10 mouse cellular contexts compared by ENCODE assay signal in the genomic region with DNA sequence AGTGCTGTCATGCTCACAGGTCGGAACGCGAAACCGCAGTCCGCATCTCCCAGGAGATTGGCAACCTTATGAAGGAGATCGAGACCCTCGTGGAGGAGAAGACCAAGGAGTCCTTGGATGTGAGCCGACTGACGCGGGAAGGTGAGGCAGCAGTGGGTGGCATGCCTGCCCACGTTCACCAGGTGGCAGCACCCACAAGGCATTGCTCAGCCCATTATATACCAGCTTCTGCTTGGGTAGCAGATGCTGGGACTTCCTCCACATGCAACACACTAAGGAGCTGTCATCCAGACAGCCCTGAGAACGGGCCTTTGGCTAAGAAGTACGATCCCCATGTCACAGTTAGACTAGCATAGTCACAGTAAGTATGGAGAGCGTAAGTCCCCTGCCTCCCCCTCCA. TPM values are rescaled to one million over a fixed set of nuclear protein-coding genes. Genes with fewer than 3 reads are reported as not detected.
DNase-seq lines count a peak whose midpoint lies in the region; ATAC-seq lines count a peak whose summit lies in the region.
"Had no signal": no experiment of that assay in that cellular context is flagged by ENCODE, and none has a peak within 500 bp of the region (broad histone marks: within the 10 kb centered on the region; RNA-seq: fewer than 3 reads in every experiment).

No protein-coding gene starts in this region.

- ATAC-seq in kidney, embryonic 15.5 days (replicated peaks; ENCODE audit: low FRiP score): no peak

- peaks cover 65% of the 10 kb centered on the region for H3K36me3 ChIP-seq in kidney, embryonic 15.5 days

- no peak overlapping the region for H3K4me2 ChIP-seq in kidney, embryonic 15.5 days

- no peaks in the 10 kb centered on the region for H3K9me3 ChIP-seq in kidney, embryonic 15.5 days (replicated peaks)

- 88% methylated on average over 14 of the region's 14 CpGs for WGBS in kidney, embryonic 15.5 days

- H3K9ac ChIP-seq in kidney, embryonic 15.5 days: no peak overlapping the region

- no peaks in the 10 kb centered on the region for H3K27me3 ChIP-seq in kidney, embryonic 15.5 days

- DNase-seq in kidney, adult 9 months: peak; percentile 53
- peak; percentile 40 for DNase-seq in NIH3T3 (ENCODE audit: low read depth)
- peak; percentile 60 to 66 for DNase-seq in frontal cortex, postnatal 36 days (ENCODE audit: low spot score in 2 of 2)
- DNase-seq in right cerebral cortex, adult 18-20 months: peak; percentile 61
- DNase-seq in gastrocnemius, postnatal 4 days (ENCODE audit: low spot score in 2 of 2): no peak
- no peak for DNase-seq in adrenal gland, adult 8-10 months
- DNase-seq in ovary, postnatal 10 days (ENCODE audit: low spot score): no peak

- H3K4me3 ChIP-seq in kidney, embryonic 15.5 days (replicated peaks): no peak overlapping the region

- H3K4me1 ChIP-seq in kidney, embryonic 15.5 days: peaks cover under 1% of the 10 kb centered on the region; the same call in 1 of the 2 replicates

- no peak overlapping the region for H3K27ac ChIP-seq in kidney, embryonic 15.5 days
- H3K27ac ChIP-seq: macrophage had no signal

RNA-seq across cellular contexts. Expression of gene P3h1, which starts 8.9 kb away (rescaled TPM):
- polyA plus RNA-seq in kidney, embryonic 15.5 days (2015; fragmentation: Nextera tagmentation; extraction: Ambion mirVana): 33.3 and 37.7 TPM in 2 replicates
- 10 to 100 TPM; 45.6 to 49.3 TPM for total RNA-seq in gastrocnemius, postnatal 4 days (2021)
- 10 to 100 TPM; 26.1 to 35.2 (median 28.6) TPM for total RNA-seq in adrenal gland, adult 8-10 months (2022)

RNA-seq across cellular contexts. Expression of gene AU022252, which starts 9.2 kb away (rescaled TPM):
- 35.4 and 35.6 TPM in 2 replicates for polyA plus RNA-seq in kidney, embryonic 15.5 days (2015; fragmentation: Nextera tagmentation; extraction: Ambion mirVana)
- total RNA-seq in gastrocnemius, postnatal 4 days (2021): 10 to 100 TPM; 21.2 to 21.3 TPM
- 10 to 100 TPM; 19.4 to 42.9 (median 27.2) TPM for total RNA-seq in adrenal gland, adult 8-10 months (2022)

RNA-seq across cellular contexts. Expression of gene Cldn19, which starts 13.6 kb away (rescaled TPM):
- 13.3 TPM in 2 replicates for polyA plus RNA-seq in kidney, embryonic 15.5 days (2015; fragmentation: Nextera tagmentation; extraction: Ambion mirVana)
- 10 to 100 TPM; 15.4 to 19.0 TPM for total RNA-seq in gastrocnemius, postnatal 4 days (2021)
- under 1 TPM in 3 of 4 experiments, not detected in 1; 0.06 to 0.40 (median 0.28) TPM for total RNA-seq in adrenal gland, adult 8-10 months (2022)
- polyA plus RNA-seq: heart, embryonic 16.5 days; macrophage had no signal

RNA-seq across cellular contexts. Expression of gene Tmem269, which starts 23.6 kb away (rescaled TPM):
- polyA plus RNA-seq in kidney, embryonic 15.5 days (2015; fragmentation: Nextera tagmentation; extraction: Ambion mirVana): 0.19 TPM in 1 of 2 replicates, not detected in the other
- total RNA-seq in gastrocnemius, postnatal 4 days (2021): not detected
- total RNA-seq in adrenal gland, adult 8-10 months (2022): under 1 TPM in 2 of 4 experiments, not detected in 2; 0.30 to 0.62 TPM
- polyA plus RNA-seq: macrophage had no signal

RNA-seq across cellular contexts. Expression of gene Svbp, which starts 46.6 kb away (rescaled TPM):
- polyA plus RNA-seq in kidney, embryonic 15.5 days (2015; fragmentation: Nextera tagmentation; extraction: Ambion mirVana): 135 and 141 TPM in 2 replicates
- 10 to 100 TPM; 61.1 to 64.6 TPM for total RNA-seq in gastrocnemius, postnatal 4 days (2021)
- total RNA-seq in adrenal gland, adult 8-10 months (2022): 10 to 100 TPM; 15.8 to 25.3 (median 17.1) TPM

Comparison
In these comparisons a context has a peak if more than half of its experiments do, and no peak if none do; other contexts are left out.
1. DNase-seq: peak in kidney, adult 9 months (single experiment), NIH3T3 (single experiment), frontal cortex, postnatal 36 days (2 of 2) and right cerebral cortex, adult 18-20 months (single experiment); none in gastrocnemius, postnatal 4 days (0 of 2), adrenal gland, adult 8-10 months (single experiment) and ovary, postnatal 10 days (single experiment).
2. RNA of gene Cldn19, which starts 13.6 kb away (total RNA-seq): 15.4 to 19.0 TPM in gastrocnemius, postnatal 4 days; 0.06 to 0.40 TPM in adrenal gland, adult 8-10 months; every median in the first group is over 10 times any median in the second.